Mouse (Mus musculus): ENCODE measurements around the gene Pdzd4.

The Pdzd4 gene

DNA sequence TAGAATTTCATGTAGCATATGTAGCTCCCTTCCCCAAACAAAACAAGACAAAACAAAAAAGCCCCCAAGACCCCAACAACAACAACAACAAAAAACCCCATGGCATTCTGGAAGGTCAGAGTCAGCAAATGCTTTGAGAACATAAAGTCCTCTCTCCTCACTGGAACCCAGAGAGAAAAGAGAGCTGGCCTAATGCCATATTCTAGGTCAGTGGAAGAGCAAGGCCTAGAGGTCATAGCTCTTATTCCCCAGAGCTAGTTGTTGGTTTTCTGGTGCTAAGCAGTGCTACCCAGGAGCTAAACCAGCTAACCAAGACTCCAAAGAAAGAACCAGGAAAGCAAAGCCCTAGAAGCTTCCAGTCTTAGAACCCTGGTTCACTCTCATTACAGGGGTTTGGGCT is 39.1 kb downstream of the Pdzd4 start:
- peak; percentile 27 for DNase-seq

GRCm38 (mm10) chrX:73782227-73782626 is 42.5 kb downstream of the Pdzd4 start:
- DNase-seq, result no peak

- peak; percentile 41 for DNase-seq
Measured at GRCm38 (mm10) chrX:73774802-73775483, 49.8 kb downstream of the Pdzd4 start.

GRCm38 (mm10) chrX:73774168-73774760 is 50.5 kb downstream of the Pdzd4 start, which contains the start of gene Srpk3:
TSS of gene Srpk3 (plus strand) at chrX:73774405.
- DNase-seq, result peak; percentile 11

- DNase-seq, result peak; percentile 10
Measured at GRCm38 (mm10) chrX:73767267-73767666, 57.5 kb downstream of the Pdzd4 start.

DNA sequence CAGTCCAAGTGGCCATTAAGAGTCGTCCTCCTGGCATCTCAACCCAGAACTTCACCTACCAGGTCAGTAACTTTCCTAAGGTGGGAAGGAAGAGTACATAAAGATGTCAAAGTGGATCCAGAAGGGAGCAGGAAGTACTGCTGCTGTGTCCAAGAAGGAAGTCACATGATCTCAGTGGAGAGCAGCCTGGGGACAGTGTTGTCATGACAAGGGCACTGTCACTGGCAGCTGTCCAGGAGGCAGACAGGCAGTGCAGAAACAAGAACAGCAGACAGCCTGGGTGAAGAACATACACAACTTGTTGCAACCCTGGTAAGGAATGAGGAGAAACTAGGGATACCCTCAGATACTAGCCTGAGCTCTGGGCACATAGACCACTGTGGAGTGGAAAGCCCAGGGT is 59.5 kb downstream of the Pdzd4 start:
- DNase-seq, result peak; percentile 78

GRCm38 (mm10) chrX:73758611-73759290 is 66.0 kb downstream of the Pdzd4 start:
- no peak for DNase-seq

DNA sequence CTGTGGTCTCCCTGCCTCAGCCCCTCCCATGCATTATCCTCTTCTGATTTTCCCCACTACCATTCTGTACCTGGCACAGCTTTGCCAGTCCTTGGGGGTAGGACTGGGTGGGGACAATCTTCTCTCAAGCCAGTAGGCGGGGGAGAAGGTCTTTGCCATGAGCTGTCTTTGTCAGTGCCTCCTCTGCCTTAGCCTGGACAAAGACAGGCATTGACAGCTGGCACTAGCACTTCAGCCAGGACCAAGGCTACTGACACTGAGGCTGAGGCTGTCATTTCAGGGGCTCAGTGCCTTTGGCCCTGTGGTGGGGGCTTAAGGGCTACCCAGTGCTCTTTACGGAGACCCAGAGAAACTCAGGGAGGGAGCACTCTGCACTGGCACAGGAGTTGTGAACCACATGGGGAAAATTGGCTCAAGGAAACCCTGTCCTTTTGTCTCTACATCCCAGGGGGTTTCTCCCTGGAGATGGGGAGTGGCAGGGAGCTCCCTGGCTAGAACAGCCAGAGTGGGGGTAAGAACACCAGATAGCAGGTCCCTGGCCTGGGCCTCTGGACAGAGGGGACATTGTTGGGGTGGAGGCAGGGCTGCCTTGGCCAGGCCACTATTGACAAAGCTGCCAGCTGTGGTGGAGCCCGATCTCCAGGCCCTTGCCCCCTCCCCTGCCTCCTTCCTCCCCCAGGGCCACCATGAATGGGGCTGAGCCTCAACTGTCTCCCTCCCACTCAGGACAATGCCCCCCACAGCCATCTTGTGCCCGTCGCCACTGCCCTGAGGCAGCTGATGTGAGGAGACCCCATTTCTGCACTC is 68.2 kb downstream of the Pdzd4 start, which contains the start of gene Plxnb3:
Gene Plxnb3 (plus strand): TSS at position 757 of the 807 bp plus-strand sequence.
- no peak for DNase-seq

DNA sequence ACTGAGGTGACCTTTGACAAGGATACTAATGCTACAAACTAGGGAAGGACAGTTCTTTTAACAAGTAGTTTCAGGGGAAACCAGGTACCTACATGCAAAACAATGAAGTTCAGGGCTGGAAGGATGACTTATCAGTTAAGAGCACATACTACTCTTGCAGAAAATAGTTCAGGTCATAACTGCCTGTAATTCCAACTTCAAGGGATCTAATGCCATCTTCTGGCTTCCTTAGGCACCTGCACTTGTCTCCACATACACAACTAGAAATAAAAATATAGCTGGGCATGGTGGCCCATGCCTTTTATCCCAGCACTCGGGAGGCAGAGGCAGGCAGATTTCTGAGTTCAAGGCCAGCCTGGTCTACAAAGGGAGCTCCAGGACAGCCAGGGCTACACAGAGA is 75.8 kb downstream of the Pdzd4 start:
- no peak for DNase-seq

DNA sequence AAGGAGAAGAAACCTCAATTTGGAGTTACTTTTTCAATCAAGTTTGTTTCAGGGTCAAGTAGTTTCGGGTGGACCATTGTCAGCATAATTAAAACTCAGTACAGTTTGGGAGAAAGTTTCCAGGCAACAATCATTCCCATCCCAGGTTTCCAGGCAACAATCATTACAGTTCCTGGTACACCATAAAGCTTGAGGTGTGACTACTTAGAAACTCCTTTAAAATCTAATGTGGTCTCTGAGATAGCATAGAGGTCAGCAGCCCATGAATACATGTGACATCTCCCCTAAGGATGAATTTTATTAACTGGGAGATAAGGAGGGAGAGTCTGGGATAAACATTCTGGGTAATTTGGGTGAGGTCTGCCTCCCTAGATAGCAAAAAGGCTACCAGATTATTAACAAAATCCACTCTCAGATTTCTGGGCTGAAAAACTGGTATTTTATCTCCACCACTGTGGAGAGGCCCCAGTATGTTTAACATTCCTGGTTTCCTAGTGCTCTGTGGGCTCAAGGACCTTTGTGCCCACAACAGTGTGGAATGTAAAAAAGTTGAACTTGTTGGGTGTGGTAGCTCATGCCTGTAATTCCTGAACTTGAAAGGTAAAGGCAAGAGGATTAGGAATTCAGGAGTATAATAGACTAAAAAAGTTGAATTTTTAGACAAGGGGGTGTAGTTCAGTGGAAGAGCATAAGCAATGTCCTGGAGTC is 79.8 kb downstream of the Pdzd4 start:
- no peak for DNase-seq

Measured in kidney, postnatal 14 days (tissue).